Mouse (Mus musculus): ENCODE results near the gene Bcl2l2.

Bcl2l2 gene

GRCm38 (mm10) chr14:54883154-54884021 lies at the start of gene Bcl2l2, which contains the start of gene Gm20521:
Gene Bcl2l2 (plus strand): TSS chr14:54883377.
Gene Gm20521 (plus strand): TSS chr14:54883441.
- peak; percentile 83 for DNase-seq (ENCODE audit: low spot score)

GRCm38 (mm10) chr14:54843461-54843860 lies 39.7 kb upstream of the Bcl2l2 start:
- no peak for DNase-seq (ENCODE audit: low spot score)

- DNase-seq (ENCODE audit: low spot score): no peak
Measured at GRCm38 (mm10) chr14:54855726-54856125, 27.5 kb upstream of the Bcl2l2 start.

- no peak for DNase-seq (ENCODE audit: low spot score)
Measured at GRCm38 (mm10) chr14:54856703-54857102, 26.5 kb upstream of the Bcl2l2 start.

- DNase-seq (ENCODE audit: low spot score): no peak
Measured at GRCm38 (mm10) chr14:54857891-54858290, 25.3 kb upstream of the Bcl2l2 start.

- no peak for DNase-seq (ENCODE audit: low spot score)
Measured at GRCm38 (mm10) chr14:54860511-54860910, 22.7 kb upstream of the Bcl2l2 start.

- DNase-seq (ENCODE audit: low spot score): peak; percentile 88
Measured at GRCm38 (mm10) chr14:54863501-54864312, 19.5 kb upstream of the Bcl2l2 start.

GRCm38 (mm10) chr14:54864313-54865036 lies 18.7 kb upstream of the Bcl2l2 start:
- no peak for DNase-seq (ENCODE audit: low spot score)

GRCm38 (mm10) chr14:54865626-54866025 lies 17.6 kb upstream of the Bcl2l2 start:
- no peak for DNase-seq (ENCODE audit: low spot score)

- no peak for DNase-seq (ENCODE audit: low spot score)
Measured at GRCm38 (mm10) chr14:54866268-54866667, 16.9 kb upstream of the Bcl2l2 start.

- no peak for DNase-seq (ENCODE audit: low spot score)
Measured at GRCm38 (mm10) chr14:54866936-54867335, 16.2 kb upstream of the Bcl2l2 start.

GRCm38 (mm10) chr14:54868026-54868425 lies 15.2 kb upstream of the Bcl2l2 start:
- DNase-seq (ENCODE audit: low spot score): no peak

- DNase-seq (ENCODE audit: low spot score): no peak
Measured at GRCm38 (mm10) chr14:54870861-54871260, 12.3 kb upstream of the Bcl2l2 start, which contains the start of gene Homez. Gene Homez (minus strand): TSS chr14:54870961.

- no peak for DNase-seq (ENCODE audit: low spot score)
Measured at GRCm38 (mm10) chr14:54874165-54874564, 9.0 kb upstream of the Bcl2l2 start.

GRCm38 (mm10) chr14:54875844-54876538 lies 7.2 kb upstream of the Bcl2l2 start:
- DNase-seq (ENCODE audit: low spot score): no peak

- peak; percentile 89 for DNase-seq (ENCODE audit: low spot score)
Measured at GRCm38 (mm10) chr14:54876539-54877047, 6.6 kb upstream of the Bcl2l2 start.

- peak; percentile 68 for DNase-seq (ENCODE audit: low spot score)
Measured at GRCm38 (mm10) chr14:54877048-54877715, 6.0 kb upstream of the Bcl2l2 start, which contains the start of gene Ppp1r3e. Gene Ppp1r3e (minus strand): TSS chr14:54877550.

GRCm38 (mm10) chr14:54884022-54884712 lies 990 bp downstream of the Bcl2l2 start:
- no peak for DNase-seq (ENCODE audit: low spot score)

- peak; percentile 35 for DNase-seq (ENCODE audit: low spot score)
Measured at GRCm38 (mm10) chr14:54885309-54885708, 2.1 kb downstream of the Bcl2l2 start.

GRCm38 (mm10) chr14:54892200-54892599 lies 9.0 kb downstream of the Bcl2l2 start, which contains the start of gene Pabpn1:
Gene Pabpn1 (plus strand): TSS chr14:54892500.
- no peak for DNase-seq (ENCODE audit: low spot score)

All from ovary, adult 18-20 months (tissue).